Mouse (Mus musculus) forebrain, embryonic 13.5 days (tissue): ENCODE data around the gene Ccm2l. TPM values are rescaled to one million over a fixed set of nuclear protein-coding genes. Genes with fewer than 3 reads are reported as not detected.

Source experiments
- polyA plus RNA-seq: library from polyadenylated mRNA; unstranded; fragments of >200 nt; fragmentation: Nextera tagmentation; extraction: Ambion mirVana; gene quantifications from 2 replicates; pipeline ENCODE4 v1.2.1, GENCODE M21; 2015

Ccm2l gene
- polyA plus RNA-seq, 1 experiment from 2014 or later: 0.58 TPM

Other genes with a start within 250 kb of the Ccm2l start
- gene Bcl2l1, start 234.2 kb upstream of the Ccm2l start, polyA plus RNA-seq: 155 and 164 TPM in 2 replicates
- gene Tpx2, start 218.0 kb upstream of the Ccm2l start, polyA plus RNA-seq: 102 and 103 TPM in 2 replicates
- gene Mylk2, start 154.6 kb upstream of the Ccm2l start, polyA plus RNA-seq: not detected in 2 replicates
- 2.7 and 2.9 TPM in 2 replicates for gene Foxs1, start 132.7 kb upstream of the Ccm2l start, polyA plus RNA-seq
- gene Dusp15, start 114.3 kb upstream of the Ccm2l start, polyA plus RNA-seq: 2.5 and 4.1 TPM in 2 replicates
- 1.7 and 1.8 TPM in 2 replicates for gene Ttll9, start 103.5 kb upstream of the Ccm2l start, polyA plus RNA-seq
- gene Pdrg1, start 50.5 kb upstream of the Ccm2l start, polyA plus RNA-seq: 142 TPM in 2 replicates
- gene Xkr7, start 34.1 kb upstream of the Ccm2l start, polyA plus RNA-seq: 1.0 and 1.5 TPM in 2 replicates
- 0.91 and 1.1 TPM in 2 replicates for gene Hck, start 42.5 kb downstream of the Ccm2l start, polyA plus RNA-seq
- 59.4 and 65.7 TPM in 2 replicates for gene Tm9sf4, start 95.3 kb downstream of the Ccm2l start, polyA plus RNA-seq
- 12.6 and 15.7 TPM in 2 replicates for gene Tspyl3, start 159.5 kb downstream of the Ccm2l start, polyA plus RNA-seq
- 12.0 and 13.6 TPM in 2 replicates for gene Plagl2, start 175.5 kb downstream of the Ccm2l start, polyA plus RNA-seq
- 6.8 and 7.3 TPM in 2 replicates for gene Pofut1, start 175.6 kb downstream of the Ccm2l start, polyA plus RNA-seq
- gene Kif3b, start 225.5 kb downstream of the Ccm2l start, polyA plus RNA-seq: 11.3 and 12.9 TPM in 2 replicates